Mouse (Mus musculus): ENCODE data around the gene Fam122b. TPM values are rescaled to one million over a fixed set of nuclear protein-coding genes. Genes with fewer than 3 reads are reported as not detected.
A peak's percentile ranks its signal among the peaks of the same experiment; 100 is the strongest.

Fam122b gene
- total and polyA plus RNA-seq, 2 experiments from 2014 or later = 1.1 to 3.0 TPM

- TF ChIP-seq CTCF (IDR thresholded peaks at IDR 0.05) = no peak
- no peak overlapping the region for H3K4me3 ChIP-seq (ENCODE audit: low read depth, low read length)
- DNase-seq (ENCODE audit: low spot score) = peak; percentile 66
- no peak overlapping the region for H3K9ac ChIP-seq (replicated peaks; ENCODE audit: low read length, poor library complexity, severe bottlenecking)
- no peaks in the 10 kb centered on the region for H3K36me3 ChIP-seq (ENCODE audit: insufficient read depth, low read length)
- no peaks in the 10 kb centered on the region for H3K27me3 ChIP-seq (ENCODE audit: insufficient read depth, low read length)
- WGBS = 41% methylated on average over 6 of the region's 7 CpGs
- peak; percentile 49; the same call in 1 of the 2 replicates for ATAC-seq (ENCODE audit: low FRiP score)
- H3K4me1 ChIP-seq (ENCODE audit: insufficient read depth, low read length) = no peaks in the 10 kb centered on the region
- no peaks in the 10 kb centered on the region for H3K9me3 ChIP-seq (ENCODE audit: low read length)
- no peak overlapping the region for H3K4me2 ChIP-seq (ENCODE audit: low read depth, low read length, poor library complexity, severe bottlenecking)
- no peak overlapping the region; the same call in 1 of the 2 replicates for H3K27ac ChIP-seq (ENCODE audit: low read depth, low read length)
Measured at GRCm38 (mm10) chrX:53211756-53212483, 57.7 kb downstream of the Fam122b start.

GRCm38 (mm10) chrX:53209431-53209830 lies 60.2 kb downstream of the Fam122b start:
- Histone ChIP-seq H3K27ac (ENCODE audit: low read depth, low read length) (no peak overlapping the region), H3K36me3 (ENCODE audit: insufficient read depth, low read length) (no peaks in the 10 kb centered on the region), H3K9ac (replicated peaks; ENCODE audit: low read length, poor library complexity, severe bottlenecking) (no peak overlapping the region), H3K4me1 (ENCODE audit: insufficient read depth, low read length) (no peaks in the 10 kb centered on the region), H3K4me2 (ENCODE audit: low read depth, low read length, poor library complexity, severe bottlenecking) (no peak overlapping the region), H3K27me3 (ENCODE audit: insufficient read depth, low read length) (no peaks in the 10 kb centered on the region), H3K4me3 (ENCODE audit: low read depth, low read length) (no peak overlapping the region), H3K9me3 (ENCODE audit: low read length) (no peaks in the 10 kb centered on the region)
- no peak for TF ChIP-seq CTCF (IDR thresholded peaks at IDR 0.05)
- ATAC-seq (ENCODE audit: low FRiP score) (no peak), DNase-seq (ENCODE audit: low spot score) (no peak)
- 59% methylated on average over 7 of the region's 7 CpGs for WGBS

- no peak for TF ChIP-seq CTCF (IDR thresholded peaks at IDR 0.05)
Measured at GRCm38 (mm10) chrX:53204690-53205311, 64.8 kb downstream of the Fam122b start.

GRCm38 (mm10) chrX:53201616-53202015 lies 68.0 kb downstream of the Fam122b start:
- no peaks in the 10 kb centered on the region for H3K36me3 ChIP-seq (ENCODE audit: insufficient read depth, low read length)
- H3K4me2 ChIP-seq (ENCODE audit: low read depth, low read length, poor library complexity, severe bottlenecking) = no peak overlapping the region
- 86% methylated on average over 5 of the region's 5 CpGs for WGBS
- ATAC-seq (ENCODE audit: low FRiP score) (no peak), DNase-seq (ENCODE audit: low spot score) (no peak)
- no peak overlapping the region for H3K9ac ChIP-seq (replicated peaks; ENCODE audit: low read length, poor library complexity, severe bottlenecking)
- H3K9me3 ChIP-seq (ENCODE audit: low read length) = no peaks in the 10 kb centered on the region
- no peak overlapping the region for H3K27ac ChIP-seq (ENCODE audit: low read depth, low read length)
- no peak overlapping the region for H3K4me3 ChIP-seq (ENCODE audit: low read depth, low read length)
- no peaks in the 10 kb centered on the region for H3K4me1 ChIP-seq (ENCODE audit: insufficient read depth, low read length)
- no peak for TF ChIP-seq CTCF (IDR thresholded peaks at IDR 0.05)
- H3K27me3 ChIP-seq (ENCODE audit: insufficient read depth, low read length) = no peaks in the 10 kb centered on the region

More at GRCm38 (mm10) chrX:53204690-53205311, 64.8 kb downstream of the Fam122b start:
- H3K4me3 ChIP-seq (ENCODE audit: low read depth, low read length) = no peak overlapping the region
- H3K27ac ChIP-seq (ENCODE audit: low read depth, low read length) = no peak overlapping the region
- H3K9ac ChIP-seq (replicated peaks; ENCODE audit: low read length, poor library complexity, severe bottlenecking) = no peak overlapping the region
- H3K27me3 ChIP-seq (ENCODE audit: insufficient read depth, low read length) = no peaks in the 10 kb centered on the region
- H3K36me3 ChIP-seq (ENCODE audit: insufficient read depth, low read length) = no peaks in the 10 kb centered on the region
- no peaks in the 10 kb centered on the region for H3K4me1 ChIP-seq (ENCODE audit: insufficient read depth, low read length)
- ATAC-seq (ENCODE audit: low FRiP score) (no peak), DNase-seq (ENCODE audit: low spot score) (no peak)
- 67% methylated on average over 3 of the region's 3 CpGs for WGBS
- H3K9me3 ChIP-seq (ENCODE audit: low read length) = no peaks in the 10 kb centered on the region
- no peak overlapping the region for H3K4me2 ChIP-seq (ENCODE audit: low read depth, low read length, poor library complexity, severe bottlenecking)

- Histone ChIP-seq H3K27ac (ENCODE audit: low read depth, low read length) (no peak overlapping the region), H3K9me3 (ENCODE audit: low read length) (no peaks in the 10 kb centered on the region), H3K36me3 (ENCODE audit: insufficient read depth, low read length) (no peaks in the 10 kb centered on the region), H3K4me1 (ENCODE audit: insufficient read depth, low read length) (no peaks in the 10 kb centered on the region), H3K4me3 (ENCODE audit: low read depth, low read length) (no peak overlapping the region), H3K27me3 (ENCODE audit: insufficient read depth, low read length) (no peaks in the 10 kb centered on the region), H3K9ac (replicated peaks; ENCODE audit: low read length, poor library complexity, severe bottlenecking) (no peak overlapping the region), H3K4me2 (ENCODE audit: low read depth, low read length, poor library complexity, severe bottlenecking) (no peak overlapping the region)
- ATAC-seq (ENCODE audit: low FRiP score) (no peak), DNase-seq (ENCODE audit: low spot score) (no peak)
- TF ChIP-seq CTCF (IDR thresholded peaks at IDR 0.05) = no peak
- 96% methylated on average over 4 of the region's 4 CpGs for whole genome bisulfite sequencing
Measured at GRCm38 (mm10) chrX:53197681-53198080, 71.9 kb downstream of the Fam122b start.

- no peak overlapping the region for H3K27ac ChIP-seq (ENCODE audit: low read depth, low read length)
- H3K4me2 ChIP-seq (ENCODE audit: low read depth, low read length, poor library complexity, severe bottlenecking) = no peak overlapping the region
- no peak overlapping the region for H3K9ac ChIP-seq (replicated peaks; ENCODE audit: low read length, poor library complexity, severe bottlenecking)
- no peaks in the 10 kb centered on the region for H3K4me1 ChIP-seq (ENCODE audit: insufficient read depth, low read length)
- DNase-seq (ENCODE audit: low spot score) (no peak), ATAC-seq (ENCODE audit: low FRiP score) (no peak)
- 53% methylated on average over 5 of the region's 5 CpGs for WGBS
- H3K4me3 ChIP-seq (ENCODE audit: low read depth, low read length) = no peak overlapping the region
- H3K27me3 ChIP-seq (ENCODE audit: insufficient read depth, low read length) = no peaks in the 10 kb centered on the region
- no peaks in the 10 kb centered on the region for H3K9me3 ChIP-seq (ENCODE audit: low read length)
- TF ChIP-seq CTCF (IDR thresholded peaks at IDR 0.05) = no peak
- H3K36me3 ChIP-seq (ENCODE audit: insufficient read depth, low read length) = no peaks in the 10 kb centered on the region
Measured at GRCm38 (mm10) chrX:53196392-53196791, 73.2 kb downstream of the Fam122b start.

Other genes with a start within 250 kb of the Fam122b start
- gene Plac1, start 29.7 kb downstream of the Fam122b start, total RNA-seq (2014; rRNA removed) = not detected in 2 replicates
- 0.25 and 0.38 TPM in 2 replicates for gene Plac1, start 29.7 kb downstream of the Fam122b start, polyA plus RNA-seq (2015; fragmentation: Nextera tagmentation; extraction: Ambion mirVana)
- gene Fam122c, start 3.6 kb upstream of the Fam122b start, total RNA-seq (2014; rRNA removed) = not detected in 2 replicates
- not detected in 2 replicates for gene Fam122c, start 3.6 kb upstream of the Fam122b start, polyA plus RNA-seq (2015; fragmentation: Nextera tagmentation; extraction: Ambion mirVana)
- gene Mospd1, start 100.7 kb upstream of the Fam122b start, total RNA-seq (2014; rRNA removed) = 16.4 and 26.7 TPM in 2 replicates
- gene Mospd1, start 100.7 kb upstream of the Fam122b start, polyA plus RNA-seq (2015; fragmentation: Nextera tagmentation; extraction: Ambion mirVana) = 29.5 and 30.4 TPM in 2 replicates
- gene Etd, start 165.1 kb upstream of the Fam122b start, total RNA-seq (2014; rRNA removed) = not detected in 2 replicates
- gene Etd, start 165.1 kb upstream of the Fam122b start, polyA plus RNA-seq (2015; fragmentation: Nextera tagmentation; extraction: Ambion mirVana) = not detected in 2 replicates

Data from midbrain, postnatal 0 days (tissue).